Mouse (Mus musculus) cerebellum, adult 11-12 months (tissue): Measurements from ENCODE around the gene Rtn4rl2.
A peak's percentile ranks its signal among the peaks of the same experiment; 100 is the strongest.
"Not testable (repeated sequence)": the region's sequence is repeated elsewhere in the genome, so short reads cannot be mapped to it uniquely, and the experiment has no call there.

ENCODE experiments used
- DNase-seq: peaks from one replicate; pipeline ENCODE4 v3.0.0; 2022

Gene Rtn4rl2

GRCm38 (mm10) chr2:84886234-84886731, at the start of gene Rtn4rl2:
Rtn4rl2 (minus strand) TSS chr2:84886710.
- DNase-seq: no peak

GRCm38 (mm10) chr2:84935065-84935464, 48.6 kb upstream of the Rtn4rl2 start:
- DNase-seq: no peak

GRCm38 (mm10) chr2:84934649-84935007, 48.1 kb upstream of the Rtn4rl2 start:
- no peak for DNase-seq

GRCm38 (mm10) chr2:84933992-84934648, 47.6 kb upstream of the Rtn4rl2 start:
- DNase-seq: no peak

- no peak for DNase-seq
Observed at GRCm38 (mm10) chr2:84930186-84930585, 43.7 kb upstream of the Rtn4rl2 start.

GRCm38 (mm10) chr2:84919601-84920108, 33.1 kb upstream of the Rtn4rl2 start:
- DNase-seq: no peak

- no peak for DNase-seq
Observed at GRCm38 (mm10) chr2:84918188-84918587, 31.7 kb upstream of the Rtn4rl2 start.

GRCm38 (mm10) chr2:84916548-84917320, 30.2 kb upstream of the Rtn4rl2 start:
- no peak for DNase-seq

GRCm38 (mm10) chr2:84915330-84915729, 28.8 kb upstream of the Rtn4rl2 start:
- no peak for DNase-seq

- no peak for DNase-seq
Observed at GRCm38 (mm10) chr2:84913881-84914280, 27.4 kb upstream of the Rtn4rl2 start.

GRCm38 (mm10) chr2:84912722-84913121, 26.2 kb upstream of the Rtn4rl2 start:
- DNase-seq: no peak

- not testable (repeated sequence) for DNase-seq
Observed at GRCm38 (mm10) chr2:84896686-84897085, 10.2 kb upstream of the Rtn4rl2 start.

- DNase-seq: no peak
Observed at GRCm38 (mm10) chr2:84895495-84896198, 9.1 kb upstream of the Rtn4rl2 start.

- DNase-seq: no peak
Observed at GRCm38 (mm10) chr2:84893359-84893758, 6.8 kb upstream of the Rtn4rl2 start.

- peak; percentile 59 for DNase-seq
Observed at GRCm38 (mm10) chr2:84890045-84890340, 3.5 kb upstream of the Rtn4rl2 start.

- no peak for DNase-seq
Observed at GRCm38 (mm10) chr2:84889316-84890044, 3.0 kb upstream of the Rtn4rl2 start.

- no peak for DNase-seq
Observed at GRCm38 (mm10) chr2:84888657-84889315, 2.3 kb upstream of the Rtn4rl2 start.

- no peak for DNase-seq
Observed at GRCm38 (mm10) chr2:84887411-84888271, 1.1 kb upstream of the Rtn4rl2 start.

GRCm38 (mm10) chr2:84886821-84887281, 341 bp upstream of the Rtn4rl2 start:
- no peak for DNase-seq

- no peak for DNase-seq
Observed at GRCm38 (mm10) chr2:84885084-84886055, 1.1 kb downstream of the Rtn4rl2 start.
